Mouse (Mus musculus): ENCODE measurements at regions not wholly inside any gene's neighbourhood (a gene's known extent, or its start where the extent isn't known, plus 50 kb on each side); places are given as distances from the start of the nearest gene placed in this dataset.
A peak's percentile ranks its signal among the peaks of the same experiment; 100 is the strongest.

GRCm38 (mm10) chr12:28176016-28176415 is 376.2 kb downstream of the Dcdc2c start:
- DNase-seq: no peak

GRCm38 (mm10) chr12:28174078-28174477 is 378.1 kb downstream of the Dcdc2c start:
- peak; percentile 27 for DNase-seq

- DNase-seq: no peak
Measured at GRCm38 (mm10) chr12:28158786-28159185, 393.4 kb downstream of the Dcdc2c start.

- peak; percentile 18 for DNase-seq
Measured at GRCm38 (mm10) chr12:28150759-28151158, 401.4 kb downstream of the Dcdc2c start.

- no peak for DNase-seq
Measured at GRCm38 (mm10) chr12:28135810-28136592, 416.2 kb downstream of the Dcdc2c start.

- DNase-seq: no peak
Measured at GRCm38 (mm10) chr12:28122766-28123165, 429.4 kb downstream of the Dcdc2c start.

- no peak for DNase-seq
Measured at GRCm38 (mm10) chr12:28120106-28120505, 432.1 kb downstream of the Dcdc2c start.

- DNase-seq: no peak
Measured at GRCm38 (mm10) chr12:28090673-28091072, 461.5 kb downstream of the Dcdc2c start.

GRCm38 (mm10) chr12:28085460-28085859 is 466.7 kb downstream of the Dcdc2c start:
- DNase-seq: no peak

GRCm38 (mm10) chr12:28076606-28077005 is 475.6 kb downstream of the Dcdc2c start:
- DNase-seq: peak; percentile 5

- peak; percentile 40 for DNase-seq
Measured at GRCm38 (mm10) chr12:28068584-28068983, 483.6 kb downstream of the Dcdc2c start.

GRCm38 (mm10) chr12:28060281-28060680 is 491.9 kb downstream of the Dcdc2c start:
- DNase-seq: peak; percentile 72

GRCm38 (mm10) chr12:28055518-28056280 is 496.5 kb downstream of the Dcdc2c start:
- DNase-seq: peak; percentile 79

- DNase-seq: peak; percentile 71
Measured at GRCm38 (mm10) chr12:28054444-28054843, 497.8 kb downstream of the Dcdc2c start.

GRCm38 (mm10) chr12:28047989-28048388 is 504.2 kb downstream of the Dcdc2c start:
- no peak for DNase-seq

GRCm38 (mm10) chr12:28038161-28038911 is 513.9 kb downstream of the Dcdc2c start:
- no peak for DNase-seq

- DNase-seq: peak; percentile 62
Measured at GRCm38 (mm10) chr12:27999170-27999569, 553.0 kb downstream of the Dcdc2c start.

GRCm38 (mm10) chr12:27992152-27992551 is 560.0 kb downstream of the Dcdc2c start:
- DNase-seq: no peak

GRCm38 (mm10) chr12:27984261-27984841 is 567.8 kb downstream of the Dcdc2c start:
- DNase-seq: no peak

- DNase-seq: no peak
Measured at GRCm38 (mm10) chr12:27978257-27978931, 573.8 kb downstream of the Dcdc2c start.

- no peak for DNase-seq
Measured at GRCm38 (mm10) chr12:27977548-27978256, 574.5 kb downstream of the Dcdc2c start.

GRCm38 (mm10) chr12:27962908-27963307 is 589.3 kb downstream of the Dcdc2c start:
- no peak for DNase-seq
